Mouse (Mus musculus) hindlimb bud, embryonic 11.5 days (tissue): ENCODE measurements around the gene Gm10203.
"Not testable (repeated sequence)": the region's sequence is repeated elsewhere in the genome, so short reads cannot be mapped to it uniquely, and the experiment has no call there.

Experiments
- DNase-seq: peaks from one replicate; pipeline ENCODE4 v3.0.0-alpha.2; 2012; ENCODE audit warnings: low read depth, low spot score; ENCODE audit errors: extremely low spot score

The Gm10203 gene

GRCm38 (mm10) chr6:149129870-149130269, at the start of gene Gm10203:
Gene Gm10203, plus strand, starts transcription at chr6:149130170.
- DNase-seq, result not testable (repeated sequence)

GRCm38 (mm10) chr6:149092406-149092805, 37.6 kb upstream of the Gm10203 start:
- no peak for DNase-seq

GRCm38 (mm10) chr6:149093465-149093864, 36.5 kb upstream of the Gm10203 start:
- DNase-seq, result no peak

- no peak for DNase-seq
These were observed 35.4 kb upstream of the Gm10203 start for GRCm38 (mm10) chr6:149094555-149094954.

- DNase-seq, result no peak
These were observed 34.6 kb upstream of the Gm10203 start for GRCm38 (mm10) chr6:149095389-149095788.

- no peak for DNase-seq
These were observed 33.7 kb upstream of the Gm10203 start for GRCm38 (mm10) chr6:149096233-149096632.

GRCm38 (mm10) chr6:149097276-149097675, 32.7 kb upstream of the Gm10203 start:
- DNase-seq, result no peak

GRCm38 (mm10) chr6:149098993-149099392, 31.0 kb upstream of the Gm10203 start:
- no peak for DNase-seq

- no peak for DNase-seq
These were observed 29.5 kb upstream of the Gm10203 start for GRCm38 (mm10) chr6:149100174-149101075.

GRCm38 (mm10) chr6:149101076-149101942, 28.7 kb upstream of the Gm10203 start, which contains the start of gene Dennd5b:
Gene Dennd5b, minus strand, starts transcription at chr6:149101680.
- DNase-seq, result no peak

- DNase-seq, result no peak
These were observed 28.1 kb upstream of the Gm10203 start for GRCm38 (mm10) chr6:149101943-149102243.

- DNase-seq, result no peak
These were observed 26.5 kb upstream of the Gm10203 start for GRCm38 (mm10) chr6:149103451-149103850.

- DNase-seq, result no peak
These were observed 22.4 kb upstream of the Gm10203 start for GRCm38 (mm10) chr6:149107615-149108014.

- no peak for DNase-seq
These were observed 21.1 kb upstream of the Gm10203 start for GRCm38 (mm10) chr6:149108909-149109308.

GRCm38 (mm10) chr6:149116992-149117391, 13.0 kb upstream of the Gm10203 start:
- no peak for DNase-seq

GRCm38 (mm10) chr6:149118935-149119334, 11.0 kb upstream of the Gm10203 start:
- no peak for DNase-seq

GRCm38 (mm10) chr6:149119853-149120252, 10.1 kb upstream of the Gm10203 start:
- DNase-seq, result no peak

- DNase-seq, result no peak
These were observed 6.9 kb upstream of the Gm10203 start for GRCm38 (mm10) chr6:149123042-149123441.

GRCm38 (mm10) chr6:149126675-149127074, 3.3 kb upstream of the Gm10203 start:
- no peak for DNase-seq

GRCm38 (mm10) chr6:149131111-149131510, 1.1 kb downstream of the Gm10203 start:
- no peak for DNase-seq

GRCm38 (mm10) chr6:149132311-149133077, 2.5 kb downstream of the Gm10203 start:
- DNase-seq, result peak; percentile 78
